Mouse (Mus musculus): ENCODE data around the gene Prok1. TPM values are rescaled to one million over a fixed set of nuclear protein-coding genes. Genes with fewer than 3 reads are reported as not detected.

Gene Prok1
- polyA plus RNA-seq (2015; fragmentation: Nextera tagmentation; extraction: Ambion mirVana), result 0.15 and 0.20 TPM in 2 replicates

DNA sequence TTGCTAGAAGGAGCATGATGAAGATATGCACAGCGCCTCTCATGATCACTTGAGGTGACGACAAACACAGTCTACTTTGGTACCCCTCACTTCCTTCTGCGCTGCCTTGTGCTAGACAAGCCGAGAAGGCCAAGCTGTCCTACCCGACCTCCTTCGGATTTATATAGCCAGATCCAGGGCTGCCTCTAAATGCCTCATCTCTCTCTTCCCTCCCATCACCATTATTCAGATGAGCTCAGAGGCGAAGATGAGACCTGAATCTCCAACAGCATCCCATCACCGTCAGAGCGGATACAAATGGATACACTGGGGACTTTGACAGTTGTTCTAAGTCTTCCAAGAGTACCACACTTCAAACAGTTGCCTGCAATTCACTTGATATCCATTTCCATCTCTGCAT, at the start of gene Prok1:
Gene Prok1, minus strand, starts transcription at position 101 of the 400 bp plus-strand sequence.
- no peaks in the 10 kb centered on the region for H3K27me3 ChIP-seq (ENCODE audit: control insufficient read depth, insufficient read depth, low read length)
- H3K36me3 ChIP-seq (ENCODE audit: control insufficient read depth, insufficient read depth, low read length), result no peaks in the 10 kb centered on the region
- no peak for ATAC-seq (ENCODE audit: insufficient read depth, low FRiP score)
- no peak within 1 kb of the TSS for H3K27ac ChIP-seq (ENCODE audit: low read length)
- no peak within 1 kb of the TSS for H3K4me3 ChIP-seq (replicated peaks; ENCODE audit: low read length)
- H3K4me1 ChIP-seq (ENCODE audit: control insufficient read depth, insufficient read depth, low read length), result no peaks in the 10 kb centered on the region
- H3K4me2 ChIP-seq (ENCODE audit: low read depth, low read length), result no peak within 1 kb of the TSS
- no peak within 1 kb of the TSS for H3K9ac ChIP-seq (ENCODE audit: low read length)
- no peaks in the 10 kb centered on the region for H3K9me3 ChIP-seq (replicated peaks; ENCODE audit: control insufficient read depth, low read length)
- WGBS, result 87% methylated on average over 9 of the region's 9 CpGs

DNA sequence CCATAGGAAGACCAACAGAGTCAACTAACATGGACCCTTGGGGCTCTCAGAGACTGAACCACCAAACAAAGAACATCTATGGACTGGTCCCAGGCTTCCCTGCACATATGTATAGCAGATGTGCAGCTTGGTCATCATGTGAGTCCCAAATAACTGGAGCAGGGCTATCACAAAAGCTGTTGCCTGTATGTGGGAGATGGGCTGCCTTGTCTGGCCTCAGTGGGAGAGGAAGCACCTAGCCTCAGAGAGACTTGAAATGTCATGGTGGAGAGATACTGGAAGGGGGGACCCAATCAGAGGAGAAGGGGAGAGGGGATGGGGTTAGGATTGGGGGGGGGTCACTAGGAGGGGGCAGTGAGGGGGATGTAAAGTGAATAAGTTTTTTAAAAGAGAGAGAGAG, 47.8 kb upstream of the Prok1 start:
- Histone ChIP-seq H3K36me3 (ENCODE audit: control insufficient read depth, insufficient read depth, low read length) (peaks cover 7% of the 10 kb centered on the region; the same call in 1 of the 2 replicates), H3K4me2 (ENCODE audit: low read depth, low read length) (no peak overlapping the region), H3K27ac (ENCODE audit: low read length) (no peak overlapping the region), H3K4me1 (ENCODE audit: control insufficient read depth, insufficient read depth, low read length) (peaks cover 9% of the 10 kb centered on the region; the same call in 1 of the 2 replicates), H3K4me3 (replicated peaks; ENCODE audit: low read length) (no peak overlapping the region), H3K9me3 (replicated peaks; ENCODE audit: control insufficient read depth, low read length) (no peaks in the 10 kb centered on the region), H3K27me3 (ENCODE audit: control insufficient read depth, insufficient read depth, low read length) (no peaks in the 10 kb centered on the region), H3K9ac (ENCODE audit: low read length) (no peak overlapping the region)
- no peak for ATAC-seq (ENCODE audit: insufficient read depth, low FRiP score)

DNA sequence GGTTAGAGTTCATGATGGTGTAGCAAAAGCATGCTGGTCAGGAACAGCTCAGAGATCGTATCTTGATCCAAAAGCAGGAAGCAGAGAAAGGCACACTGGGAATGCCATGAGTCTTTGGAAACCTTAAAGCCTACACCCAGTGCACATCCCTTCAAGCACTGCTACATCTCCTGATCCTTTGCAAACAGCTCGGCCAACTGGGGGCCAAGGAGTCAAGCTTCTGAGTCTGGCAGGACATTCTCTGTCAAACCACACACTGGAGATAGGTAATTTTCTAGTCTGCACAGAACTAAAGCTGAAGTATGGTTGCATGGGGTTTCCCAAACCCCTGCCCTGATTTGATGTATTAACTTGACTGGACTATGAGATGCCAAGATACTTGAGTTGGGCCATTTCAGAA, 46.6 kb upstream of the Prok1 start:
- no peak for ATAC-seq (ENCODE audit: insufficient read depth, low FRiP score)
- no peak overlapping the region for H3K4me2 ChIP-seq (ENCODE audit: low read depth, low read length)
- H3K9me3 ChIP-seq (replicated peaks; ENCODE audit: control insufficient read depth, low read length), result no peaks in the 10 kb centered on the region
- 76% methylated on average over 2 of the region's 2 CpGs for WGBS
- H3K27ac ChIP-seq (ENCODE audit: low read length), result no peak overlapping the region
- no peak overlapping the region for H3K9ac ChIP-seq (ENCODE audit: low read length)
- H3K27me3 ChIP-seq (ENCODE audit: control insufficient read depth, insufficient read depth, low read length), result no peaks in the 10 kb centered on the region
- peaks cover 9% of the 10 kb centered on the region; the same call in 1 of the 2 replicates for H3K36me3 ChIP-seq (ENCODE audit: control insufficient read depth, insufficient read depth, low read length)
- H3K4me1 ChIP-seq (ENCODE audit: control insufficient read depth, insufficient read depth, low read length), result peaks cover 5% of the 10 kb centered on the region; the same call in 1 of the 2 replicates
- H3K4me3 ChIP-seq (replicated peaks; ENCODE audit: low read length), result no peak overlapping the region

DNA sequence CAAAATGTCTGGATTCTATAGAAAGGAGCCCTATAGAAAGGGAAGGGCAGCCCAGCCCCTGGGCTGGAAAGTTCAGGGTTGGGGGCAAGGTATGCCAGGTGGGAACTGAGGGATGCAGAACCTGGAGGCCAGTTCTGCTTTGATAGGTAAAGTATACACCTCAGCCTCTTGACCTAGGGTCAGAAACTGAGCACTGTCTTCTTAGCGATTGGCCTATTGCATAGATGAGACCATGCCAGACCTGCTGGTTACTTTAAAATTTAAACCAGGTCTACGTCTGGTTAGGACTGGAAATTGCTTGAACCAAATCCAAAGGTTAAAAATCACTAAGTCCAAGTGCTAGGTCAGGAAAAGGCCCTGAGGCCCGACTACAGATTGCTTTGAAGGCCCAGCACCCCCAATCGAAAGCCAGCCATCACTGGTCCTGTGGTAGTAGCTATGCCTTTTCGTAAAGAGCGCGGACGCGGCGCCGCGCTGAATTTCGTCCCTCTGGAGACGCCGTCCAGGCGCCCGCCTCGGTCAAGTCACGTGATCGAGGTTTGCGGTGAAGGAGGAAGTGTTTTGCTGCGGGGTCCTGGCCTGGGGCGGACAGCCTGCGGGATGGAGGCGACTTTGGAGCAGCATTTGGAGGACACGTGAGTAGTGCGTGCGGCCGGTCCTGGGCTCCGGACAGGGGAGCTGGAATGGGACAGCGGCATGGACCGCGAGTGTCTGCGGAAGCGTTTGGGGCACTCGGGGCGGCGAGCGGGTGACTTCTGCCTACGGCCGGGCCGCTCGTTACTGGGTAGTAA, 39.2 kb upstream of the Prok1 start, which contains the start of gene Lamtor5:
Gene Lamtor5, plus strand, starts transcription at position 380 of the 791 bp plus-strand sequence.
- Histone ChIP-seq H3K9ac (ENCODE audit: low read length) (peak within 1 kb of the TSS; percentile 91), H3K36me3 (ENCODE audit: control insufficient read depth, insufficient read depth, low read length) (peaks cover 9% of the 10 kb centered on the region; the same call in 1 of the 2 replicates), H3K27ac (ENCODE audit: low read length) (no peak within 1 kb of the TSS), H3K4me3 (replicated peaks; ENCODE audit: low read length) (peak within 1 kb of the TSS; percentile 80), H3K4me1 (ENCODE audit: control insufficient read depth, insufficient read depth, low read length) (peaks cover 10% of the 10 kb centered on the region; the same call in 1 of the 2 replicates), H3K27me3 (ENCODE audit: control insufficient read depth, insufficient read depth, low read length) (no peaks in the 10 kb centered on the region), H3K4me2 (ENCODE audit: low read depth, low read length) (peak within 1 kb of the TSS; percentile 78), H3K9me3 (replicated peaks; ENCODE audit: control insufficient read depth, low read length) (no peaks in the 10 kb centered on the region)
- peak; percentile 87 for ATAC-seq (ENCODE audit: insufficient read depth, low FRiP score)
- 2% methylated on average over 43 of the region's 43 CpGs for WGBS

DNA sequence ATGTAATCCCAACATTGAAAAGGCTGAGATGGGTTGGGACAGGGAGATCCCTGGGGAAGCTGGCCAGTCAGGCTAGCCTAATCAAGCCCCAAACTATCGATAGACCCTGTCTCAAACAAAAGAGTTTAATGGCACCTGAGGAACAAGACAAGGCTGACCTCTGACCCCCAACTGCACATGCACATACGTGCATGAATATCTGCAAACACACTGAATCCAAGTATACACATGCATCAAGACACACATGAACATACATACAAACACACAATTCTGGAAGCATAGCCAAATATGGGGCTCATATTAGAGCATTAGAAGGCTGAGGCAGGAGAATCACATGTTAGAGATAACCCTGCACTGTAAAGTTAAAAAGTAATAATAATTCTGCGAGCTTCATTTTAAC, 37.1 kb upstream of the Prok1 start:
- H3K36me3 ChIP-seq (ENCODE audit: control insufficient read depth, insufficient read depth, low read length), result no peaks in the 10 kb centered on the region
- H3K9ac ChIP-seq (ENCODE audit: low read length), result no peak overlapping the region
- peaks cover 10% of the 10 kb centered on the region; the same call in 1 of the 2 replicates for H3K4me1 ChIP-seq (ENCODE audit: control insufficient read depth, insufficient read depth, low read length)
- no peak overlapping the region for H3K4me2 ChIP-seq (ENCODE audit: low read depth, low read length)
- WGBS, result 77% methylated on average over 3 of the region's 3 CpGs
- no peak for ATAC-seq (ENCODE audit: insufficient read depth, low FRiP score)
- no peaks in the 10 kb centered on the region for H3K27me3 ChIP-seq (ENCODE audit: control insufficient read depth, insufficient read depth, low read length)
- no peak overlapping the region for H3K4me3 ChIP-seq (replicated peaks; ENCODE audit: low read length)
- no peaks in the 10 kb centered on the region for H3K9me3 ChIP-seq (replicated peaks; ENCODE audit: control insufficient read depth, low read length)
- H3K27ac ChIP-seq (ENCODE audit: low read length), result no peak overlapping the region

DNA sequence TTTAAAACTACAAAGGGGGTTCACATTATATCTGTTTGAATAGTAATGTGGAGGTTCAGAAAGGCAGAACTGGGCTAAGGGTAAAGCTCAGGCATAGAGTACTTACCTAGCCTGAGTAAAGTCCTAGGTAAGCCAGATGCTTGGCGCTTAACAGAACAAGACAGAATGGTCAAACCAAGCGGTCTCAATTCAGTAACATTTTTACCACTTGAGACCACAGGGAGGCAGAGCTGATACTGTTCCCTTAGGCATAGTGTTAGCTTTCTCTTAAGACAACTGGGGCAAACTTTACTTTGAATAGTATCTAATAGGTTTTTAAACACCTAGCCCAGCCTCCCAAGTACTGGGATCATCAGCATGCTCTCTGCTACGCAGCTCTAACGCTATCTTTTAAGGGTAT, 36.5 kb upstream of the Prok1 start:
- H3K36me3 ChIP-seq (ENCODE audit: control insufficient read depth, insufficient read depth, low read length), result no peaks in the 10 kb centered on the region
- H3K27ac ChIP-seq (ENCODE audit: low read length), result no peak overlapping the region
- no peaks in the 10 kb centered on the region for H3K27me3 ChIP-seq (ENCODE audit: control insufficient read depth, insufficient read depth, low read length)
- no peak for ATAC-seq (ENCODE audit: insufficient read depth, low FRiP score)
- no peak overlapping the region for H3K4me3 ChIP-seq (replicated peaks; ENCODE audit: low read length)
- peaks cover 10% of the 10 kb centered on the region; the same call in 1 of the 2 replicates for H3K4me1 ChIP-seq (ENCODE audit: control insufficient read depth, insufficient read depth, low read length)
- H3K9me3 ChIP-seq (replicated peaks; ENCODE audit: control insufficient read depth, low read length), result no peaks in the 10 kb centered on the region
- H3K4me2 ChIP-seq (ENCODE audit: low read depth, low read length), result no peak overlapping the region
- H3K9ac ChIP-seq (ENCODE audit: low read length), result no peak overlapping the region
- WGBS, result 62% methylated on average over 4 of the region's 4 CpGs

DNA sequence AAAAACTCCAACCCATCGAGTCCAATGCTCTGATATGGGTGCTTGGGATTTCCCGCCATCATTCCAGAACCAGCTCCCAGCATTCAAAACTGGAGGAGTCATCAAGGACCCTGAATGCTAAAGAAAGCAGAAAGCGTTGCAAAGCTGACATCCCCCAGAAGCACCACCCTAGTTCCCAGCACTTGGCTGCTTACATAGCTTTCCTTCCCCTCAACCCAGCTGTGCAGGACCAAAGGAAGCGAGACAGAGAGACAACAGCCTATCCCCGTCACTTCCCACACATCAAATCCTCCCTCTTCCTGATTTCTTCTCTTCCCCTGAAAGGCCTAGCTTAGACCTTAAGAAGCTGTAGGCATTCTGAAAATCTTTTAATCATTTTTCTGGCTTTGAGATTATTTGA, 35.8 kb upstream of the Prok1 start:
- Histone ChIP-seq H3K9ac (ENCODE audit: low read length) (no peak overlapping the region), H3K27ac (ENCODE audit: low read length) (no peak overlapping the region), H3K4me2 (ENCODE audit: low read depth, low read length) (no peak overlapping the region), H3K27me3 (ENCODE audit: control insufficient read depth, insufficient read depth, low read length) (no peaks in the 10 kb centered on the region), H3K9me3 (replicated peaks; ENCODE audit: control insufficient read depth, low read length) (no peaks in the 10 kb centered on the region), H3K4me3 (replicated peaks; ENCODE audit: low read length) (no peak overlapping the region), H3K4me1 (ENCODE audit: control insufficient read depth, insufficient read depth, low read length) (peaks cover 10% of the 10 kb centered on the region; the same call in 1 of the 2 replicates), H3K36me3 (ENCODE audit: control insufficient read depth, insufficient read depth, low read length) (no peaks in the 10 kb centered on the region)
- ATAC-seq (ENCODE audit: insufficient read depth, low FRiP score), result no peak
- 49% methylated on average over 5 of the region's 5 CpGs for WGBS

DNA sequence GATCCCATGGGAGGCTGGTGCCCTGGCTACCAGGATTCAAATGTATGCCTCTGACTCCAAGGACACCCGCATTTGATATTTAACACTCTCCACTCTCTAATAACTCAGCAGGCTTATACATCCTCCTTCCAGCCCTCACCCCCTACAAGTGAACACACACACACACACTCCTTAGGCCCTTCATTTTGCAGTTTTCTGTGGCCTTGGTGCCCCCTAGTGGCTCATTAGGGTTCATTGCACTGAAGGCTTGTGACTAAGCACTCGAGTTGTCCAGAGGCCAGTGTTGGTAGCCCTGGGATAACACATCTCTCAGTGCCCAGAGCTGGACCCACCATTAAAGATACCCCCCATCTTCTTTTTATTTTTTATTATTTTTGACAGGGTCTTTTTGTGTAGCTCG, 34.3 kb upstream of the Prok1 start:
- H3K4me1 ChIP-seq (ENCODE audit: control insufficient read depth, insufficient read depth, low read length), result peaks cover 4% of the 10 kb centered on the region; the same call in 1 of the 2 replicates
- no peak overlapping the region for H3K4me3 ChIP-seq (replicated peaks; ENCODE audit: low read length)
- no peak overlapping the region for H3K9ac ChIP-seq (ENCODE audit: low read length)
- WGBS, result 10% methylated on average over 3 of the region's 3 CpGs
- H3K27me3 ChIP-seq (ENCODE audit: control insufficient read depth, insufficient read depth, low read length), result no peaks in the 10 kb centered on the region
- H3K4me2 ChIP-seq (ENCODE audit: low read depth, low read length), result no peak overlapping the region
- peak; percentile 44; the same call in 1 of the 2 replicates for ATAC-seq (ENCODE audit: insufficient read depth, low FRiP score)
- H3K36me3 ChIP-seq (ENCODE audit: control insufficient read depth, insufficient read depth, low read length), result no peaks in the 10 kb centered on the region
- no peaks in the 10 kb centered on the region for H3K9me3 ChIP-seq (replicated peaks; ENCODE audit: control insufficient read depth, low read length)
- H3K27ac ChIP-seq (ENCODE audit: low read length), result no peak overlapping the region

DNA sequence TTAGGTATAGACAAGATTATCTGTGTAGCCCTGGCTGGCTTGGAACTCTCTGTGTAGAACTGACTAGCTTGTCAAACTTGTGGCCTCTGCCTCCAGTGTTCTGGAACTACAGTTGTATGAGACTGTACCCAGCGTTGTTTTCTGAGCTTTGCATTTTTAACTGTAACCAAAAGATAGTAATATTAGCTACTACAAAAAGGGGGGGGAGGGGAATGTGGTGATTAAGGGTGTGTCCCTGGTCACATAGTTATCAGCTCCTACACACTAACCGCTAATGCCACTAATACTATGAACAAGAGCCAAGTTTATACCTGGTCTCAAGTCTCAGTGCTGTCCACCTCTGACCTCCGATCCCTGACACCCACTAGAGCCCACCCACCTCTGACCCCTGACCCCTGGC, 32.9 kb upstream of the Prok1 start:
- no peak for ATAC-seq (ENCODE audit: insufficient read depth, low FRiP score)
- Histone ChIP-seq H3K36me3 (ENCODE audit: control insufficient read depth, insufficient read depth, low read length) (no peaks in the 10 kb centered on the region), H3K27me3 (ENCODE audit: control insufficient read depth, insufficient read depth, low read length) (no peaks in the 10 kb centered on the region), H3K4me3 (replicated peaks; ENCODE audit: low read length) (no peak overlapping the region), H3K9ac (ENCODE audit: low read length) (no peak overlapping the region), H3K4me1 (ENCODE audit: control insufficient read depth, insufficient read depth, low read length) (no peaks in the 10 kb centered on the region), H3K9me3 (replicated peaks; ENCODE audit: control insufficient read depth, low read length) (no peaks in the 10 kb centered on the region), H3K27ac (ENCODE audit: low read length) (no peak overlapping the region), H3K4me2 (ENCODE audit: low read depth, low read length) (no peak overlapping the region)
- WGBS, result 86% methylated on average over 3 of the region's 3 CpGs
